Comparison of ENCODE assay signal across 12 mouse cellular contexts in genomic region chr14:80070580-80070979, GRCm38 (mm10).
"Had no signal": no experiment of that assay in that cellular context is flagged by ENCODE, and none has a peak within 500 bp of the region (broad histone marks: within the 10 kb centered on the region; RNA-seq: fewer than 3 reads in every experiment).

No protein-coding gene starts in this region.

- H3K4me3 ChIP-seq: limb, embryonic 13.5 days; midbrain, embryonic 12.5 days; myocyte; neural tube, embryonic 15.5 days had no signal

- H3K27ac ChIP-seq: kidney, postnatal 0 days; limb, embryonic 13.5 days; liver, embryonic 14.5 days; midbrain, embryonic 12.5 days; neural tube, embryonic 15.5 days had no signal

- H3K9me3 ChIP-seq: limb, embryonic 13.5 days; midbrain, embryonic 12.5 days; neural tube, embryonic 15.5 days had no signal

- DNase-seq: kidney, postnatal 36 days; left cerebral cortex, postnatal 4 days; lung, adult 18-20 months; right cerebral cortex, adult 18-20 months; right cerebral cortex, postnatal 25 days; thymus, postnatal 4 days had no signal

- H3K36me3 ChIP-seq: limb, embryonic 13.5 days; midbrain, embryonic 12.5 days; neural tube, embryonic 15.5 days had no signal

- H3K9ac ChIP-seq: limb, embryonic 13.5 days; liver, embryonic 14.5 days; midbrain, embryonic 12.5 days; neural tube, embryonic 15.5 days had no signal

- H3K27me3 ChIP-seq: limb, embryonic 13.5 days; midbrain, embryonic 12.5 days; neural tube, embryonic 15.5 days had no signal

- H3K4me2 ChIP-seq: limb, embryonic 13.5 days; midbrain, embryonic 12.5 days; neural tube, embryonic 15.5 days had no signal

- H3K4me1 ChIP-seq: limb, embryonic 13.5 days; midbrain, embryonic 12.5 days; neural tube, embryonic 15.5 days had no signal
